Mouse (Mus musculus) thymus, adult 2 months (tissue): Measurements from ENCODE around the gene Gm28308.

ENCODE experiments used
- CTCF ChIP-seq: fragments of 200-500 bp; IDR thresholded peaks from 2 replicates; pipeline ENCODE4 v1.5.1; 2012; ENCODE audit warnings: mild to moderate bottlenecking, control low read depth, low read length, moderate library complexity, borderline replicate concordance; ENCODE audit not compliant: control insufficient read depth, poor library complexity, insufficient read depth; ENCODE audit errors: extremely low read depth
- POLR2A ChIP-seq: fragments of 200-500 bp; IDR thresholded peaks from 2 replicates; pipeline ENCODE4 v1.6.1; 2012; ENCODE audit warnings: mild to moderate bottlenecking, low read length, control low read depth, moderate library complexity; ENCODE audit not compliant: control insufficient read depth, poor library complexity, insufficient read depth; ENCODE audit errors: extremely low read depth

DNA sequence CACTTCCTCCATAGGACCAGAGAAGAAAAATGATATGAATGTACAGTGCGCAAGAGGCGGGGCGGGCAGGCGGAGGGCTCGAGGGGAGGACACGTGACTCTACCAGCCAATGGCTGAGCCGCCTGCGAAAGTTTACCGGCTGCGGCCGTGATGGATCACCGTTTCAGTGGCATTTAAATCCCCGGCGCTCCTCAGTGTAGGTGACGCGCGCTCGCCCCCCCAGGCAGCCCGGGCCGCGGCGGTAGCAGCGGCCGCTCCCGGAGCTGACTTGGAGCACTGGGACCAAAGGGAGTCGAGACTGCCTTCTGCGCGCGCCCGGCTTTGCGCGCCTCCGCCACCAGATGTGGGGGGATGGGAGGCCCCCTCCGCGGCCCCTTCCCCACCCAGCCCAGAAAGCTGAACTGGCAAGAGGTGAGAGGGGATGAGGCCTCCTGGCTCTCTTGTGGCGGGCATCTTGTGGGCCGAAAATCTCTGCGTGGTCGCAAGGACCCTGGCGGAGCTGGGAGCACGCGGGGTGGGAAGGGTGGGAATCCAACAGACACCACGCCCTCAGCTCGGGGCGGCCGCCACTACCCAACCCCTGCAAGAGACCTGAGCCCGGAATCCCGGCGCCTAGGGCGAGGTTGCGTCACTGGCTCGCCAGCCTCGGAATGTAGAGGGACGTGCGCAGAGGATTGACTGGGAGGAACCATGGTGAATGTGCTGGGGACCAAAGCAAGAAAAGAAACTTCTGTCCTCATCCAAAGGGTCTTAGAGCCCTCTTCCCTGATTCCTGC lies 54.7 kb downstream of the Gm28308 start, which contains the start of gene Hoxa1:
- no peak for TF ChIP-seq CTCF
- 0 out of 2 replicates have a peak, but pooled peaks have one; percentile 15 for TF ChIP-seq POLR2A
